Mouse (Mus musculus): ENCODE data around the gene Ulk3. TPM values are rescaled to one million over a fixed set of nuclear protein-coding genes. Genes with fewer than 3 reads are reported as not detected.

Ulk3 gene
- polyA plus RNA-seq, 1 experiment from 2014 or later = 8.1 TPM

GRCm38 (mm10) chr9:57552139-57552887, 36.9 kb upstream of the Ulk3 start, which contains the start of gene Mpi:
Gene Mpi, minus strand, starts transcription at chr9:57552763.
- no peak within 1 kb of the TSS for H3K27ac ChIP-seq (ENCODE audit: low read depth, low read length)

DNA sequence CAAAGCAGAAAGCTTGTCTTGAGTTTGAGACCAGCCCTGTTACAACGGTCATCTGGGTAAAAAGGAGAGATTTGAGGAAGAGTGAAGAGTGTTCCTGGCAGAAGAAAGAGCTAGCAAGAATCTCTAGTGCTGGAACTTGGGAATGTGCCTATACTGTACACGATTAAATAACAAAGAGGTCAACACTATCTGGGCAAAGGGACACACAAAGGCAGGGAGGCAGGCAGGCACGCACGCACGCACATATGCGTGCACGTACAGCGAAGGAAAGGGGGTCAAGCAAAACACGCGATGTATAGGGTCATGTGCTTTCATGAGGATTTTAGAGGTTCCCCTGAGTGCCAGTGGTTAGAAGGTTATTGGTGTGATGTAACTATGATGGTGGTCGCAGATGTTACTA, 36.1 kb upstream of the Ulk3 start:
- H3K9ac ChIP-seq (ENCODE audit: low read length) = no peak overlapping the region
- H3K36me3 ChIP-seq (ENCODE audit: control insufficient read depth, insufficient read depth, low read length) = peaks cover 13% of the 10 kb centered on the region
- 68% methylated on average over 11 of the region's 11 CpGs for WGBS
- H3K27ac ChIP-seq (ENCODE audit: low read depth, low read length) = no peak overlapping the region
- no peak overlapping the region for H3K4me3 ChIP-seq (ENCODE audit: low read depth, low read length)
- no peaks in the 10 kb centered on the region for H3K9me3 ChIP-seq (ENCODE audit: control insufficient read depth, low read length)
- peaks cover 3% of the 10 kb centered on the region; the same call in 1 of the 2 replicates for H3K4me1 ChIP-seq (ENCODE audit: control insufficient read depth, insufficient read depth, low read length)
- H3K27me3 ChIP-seq (ENCODE audit: control insufficient read depth, insufficient read depth, low read length) = no peaks in the 10 kb centered on the region
- H3K4me2 ChIP-seq = no peak overlapping the region
- no peak for ATAC-seq (ENCODE audit: low FRiP score)
- DNase-seq (ENCODE audit: low spot score, missing footprints) = no peak

More at GRCm38 (mm10) chr9:57552139-57552887, 36.9 kb upstream of the Ulk3 start, which contains the start of gene Mpi:
- DNase-seq (ENCODE audit: low spot score, missing footprints) (peak; percentile 98), ATAC-seq (ENCODE audit: low FRiP score) (peak; percentile 77)
- no peaks in the 10 kb centered on the region for H3K27me3 ChIP-seq (ENCODE audit: control insufficient read depth, insufficient read depth, low read length)
- WGBS = 3% methylated on average over 28 of the region's 28 CpGs
- H3K4me2 ChIP-seq = peak within 1 kb of the TSS; percentile 67
- no peaks in the 10 kb centered on the region for H3K9me3 ChIP-seq (ENCODE audit: control insufficient read depth, low read length)
- H3K4me1 ChIP-seq (ENCODE audit: control insufficient read depth, insufficient read depth, low read length) = peaks cover 3% of the 10 kb centered on the region; the same call in 1 of the 2 replicates
- H3K4me3 ChIP-seq (ENCODE audit: low read depth, low read length) = peak within 1 kb of the TSS; percentile 73
- H3K9ac ChIP-seq (ENCODE audit: low read length) = peak within 1 kb of the TSS; percentile 76
- peaks cover 13% of the 10 kb centered on the region for H3K36me3 ChIP-seq (ENCODE audit: control insufficient read depth, insufficient read depth, low read length)

DNA sequence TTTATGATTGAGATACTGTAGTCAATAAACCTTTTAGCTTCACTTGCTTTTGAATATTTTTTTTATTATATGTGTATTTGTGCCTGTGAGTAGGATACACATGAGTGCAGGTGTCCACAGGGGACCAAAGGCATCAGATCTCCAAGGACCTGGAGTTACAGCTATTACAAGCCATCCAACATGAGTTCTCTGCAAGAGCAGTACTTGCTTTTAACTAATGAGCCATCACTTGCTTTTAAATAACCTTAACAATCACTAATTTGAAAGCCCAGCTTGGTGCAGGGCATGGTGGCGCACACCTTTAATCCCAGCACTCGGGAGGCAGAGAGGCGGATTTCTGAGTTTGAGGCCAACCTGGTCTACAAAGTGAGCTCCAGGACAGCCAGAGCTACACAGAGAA, 34.5 kb upstream of the Ulk3 start:
- Histone ChIP-seq H3K27ac (ENCODE audit: low read depth, low read length) (no peak overlapping the region), H3K4me2 (no peak overlapping the region), H3K4me3 (ENCODE audit: low read depth, low read length) (no peak overlapping the region), H3K27me3 (ENCODE audit: control insufficient read depth, insufficient read depth, low read length) (no peaks in the 10 kb centered on the region), H3K4me1 (ENCODE audit: control insufficient read depth, insufficient read depth, low read length) (peaks cover 3% of the 10 kb centered on the region; the same call in 1 of the 2 replicates), H3K9me3 (ENCODE audit: control insufficient read depth, low read length) (no peaks in the 10 kb centered on the region), H3K36me3 (ENCODE audit: control insufficient read depth, insufficient read depth, low read length) (peaks cover 5% of the 10 kb centered on the region), H3K9ac (ENCODE audit: low read length) (no peak overlapping the region)
- ATAC-seq (ENCODE audit: low FRiP score) (no peak), DNase-seq (ENCODE audit: low spot score, missing footprints) (no peak)
- WGBS = 44% methylated on average over 3 of the region's 3 CpGs

DNA sequence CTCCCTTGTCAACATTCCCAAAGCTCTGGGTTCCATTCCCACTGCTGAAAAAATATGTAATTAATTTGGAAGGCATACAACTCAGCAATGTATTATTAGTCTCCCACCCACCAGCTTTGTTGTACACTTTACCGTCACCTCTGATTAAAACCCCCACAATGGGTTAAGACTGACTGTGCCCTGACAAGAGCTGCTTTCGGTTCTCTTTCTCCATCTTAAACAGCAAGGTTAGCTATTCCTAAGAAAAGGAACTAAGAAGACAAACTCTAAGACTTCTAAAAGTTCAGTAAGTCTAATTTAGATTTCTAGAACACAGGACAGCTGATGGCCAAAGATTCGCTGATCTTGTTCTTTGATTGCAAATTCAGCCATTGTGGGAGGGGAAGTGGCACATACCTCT, 32.0 kb upstream of the Ulk3 start:
- H3K4me3 ChIP-seq (ENCODE audit: low read depth, low read length) = no peak overlapping the region
- H3K27me3 ChIP-seq (ENCODE audit: control insufficient read depth, insufficient read depth, low read length) = no peaks in the 10 kb centered on the region
- H3K9ac ChIP-seq (ENCODE audit: low read length) = no peak overlapping the region
- no peak overlapping the region for H3K4me2 ChIP-seq
- no peaks in the 10 kb centered on the region for H3K9me3 ChIP-seq (ENCODE audit: control insufficient read depth, low read length)
- ATAC-seq (ENCODE audit: low FRiP score) = no peak
- H3K27ac ChIP-seq (ENCODE audit: low read depth, low read length) = no peak overlapping the region
- H3K4me1 ChIP-seq (ENCODE audit: control insufficient read depth, insufficient read depth, low read length) = peaks cover 8% of the 10 kb centered on the region
- WGBS = 68% methylated on average over 3 of the region's 3 CpGs
- no peaks in the 10 kb centered on the region for H3K36me3 ChIP-seq (ENCODE audit: control insufficient read depth, insufficient read depth, low read length)
- no peak for DNase-seq (ENCODE audit: low spot score, missing footprints)

DNA sequence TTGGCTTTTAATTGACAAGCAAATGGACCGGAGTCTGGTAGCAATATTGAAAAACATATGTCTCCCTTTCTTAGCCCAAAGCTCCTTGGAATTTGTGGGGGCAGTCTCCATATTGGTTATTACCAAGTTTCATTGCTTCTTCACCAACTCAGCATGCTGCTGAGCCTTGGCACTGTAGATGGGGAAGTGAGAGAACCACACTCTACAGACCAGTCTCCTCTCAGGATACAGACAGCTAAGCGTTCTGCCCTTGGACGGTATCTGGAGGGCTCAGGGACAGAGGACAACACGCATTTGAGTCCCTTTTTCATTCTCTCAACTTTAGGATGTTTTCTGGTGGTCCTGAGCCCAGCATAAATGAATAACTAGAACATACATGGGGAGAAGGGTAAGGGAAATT, 30.6 kb upstream of the Ulk3 start:
- Histone ChIP-seq H3K27ac (ENCODE audit: low read depth, low read length) (no peak overlapping the region), H3K4me1 (ENCODE audit: control insufficient read depth, insufficient read depth, low read length) (peaks cover 8% of the 10 kb centered on the region), H3K4me2 (no peak overlapping the region), H3K9me3 (ENCODE audit: control insufficient read depth, low read length) (no peaks in the 10 kb centered on the region), H3K36me3 (ENCODE audit: control insufficient read depth, insufficient read depth, low read length) (no peaks in the 10 kb centered on the region), H3K27me3 (ENCODE audit: control insufficient read depth, insufficient read depth, low read length) (no peaks in the 10 kb centered on the region), H3K4me3 (ENCODE audit: low read depth, low read length) (no peak overlapping the region), H3K9ac (ENCODE audit: low read length) (no peak overlapping the region)
- ATAC-seq (ENCODE audit: low FRiP score) (no peak), DNase-seq (ENCODE audit: low spot score, missing footprints) (no peak)
- WGBS = 81% methylated on average over 4 of the region's 4 CpGs

DNA sequence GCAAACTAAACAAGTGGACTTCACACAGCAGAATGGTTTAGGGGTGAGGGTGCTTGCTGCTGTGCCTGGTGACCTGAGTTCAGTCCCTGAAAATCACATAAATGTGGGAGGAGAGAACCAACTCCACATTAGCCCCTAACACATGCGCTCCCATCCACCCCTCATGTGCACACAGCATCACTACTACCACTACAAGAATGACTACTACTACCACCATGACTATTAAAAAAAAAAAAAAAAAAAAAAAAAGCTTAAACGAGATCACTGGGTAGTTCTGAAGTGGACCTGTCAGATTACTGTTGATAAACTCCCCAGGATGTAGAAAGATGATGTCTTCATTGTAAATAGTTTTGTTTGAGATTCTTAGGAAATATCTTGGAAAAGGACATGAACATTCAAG, 29.7 kb upstream of the Ulk3 start:
- no peak for ATAC-seq (ENCODE audit: low FRiP score)
- Histone ChIP-seq H3K27me3 (ENCODE audit: control insufficient read depth, insufficient read depth, low read length) (no peaks in the 10 kb centered on the region), H3K4me3 (ENCODE audit: low read depth, low read length) (no peak overlapping the region), H3K36me3 (ENCODE audit: control insufficient read depth, insufficient read depth, low read length) (no peaks in the 10 kb centered on the region), H3K4me1 (ENCODE audit: control insufficient read depth, insufficient read depth, low read length) (peaks cover 8% of the 10 kb centered on the region), H3K27ac (ENCODE audit: low read depth, low read length) (no peak overlapping the region), H3K4me2 (no peak overlapping the region), H3K9me3 (ENCODE audit: control insufficient read depth, low read length) (no peaks in the 10 kb centered on the region), H3K9ac (ENCODE audit: low read length) (no peak overlapping the region)
- WGBS = 79% methylated on average over 2 of the region's 2 CpGs
- no peak for DNase-seq (ENCODE audit: low spot score, missing footprints)

GRCm38 (mm10) chr9:57560263-57560662, 29.0 kb upstream of the Ulk3 start:
- H3K27ac ChIP-seq (ENCODE audit: low read depth, low read length) = peak overlapping the region; percentile 42; the same call in 1 of the 2 replicates
- ATAC-seq (ENCODE audit: low FRiP score) = no peak
- peaks cover 8% of the 10 kb centered on the region for H3K4me1 ChIP-seq (ENCODE audit: control insufficient read depth, insufficient read depth, low read length)
- no peak for DNase-seq (ENCODE audit: low spot score, missing footprints)
- H3K4me2 ChIP-seq = peak overlapping the region; percentile 81
- H3K27me3 ChIP-seq (ENCODE audit: control insufficient read depth, insufficient read depth, low read length) = no peaks in the 10 kb centered on the region
- peak overlapping the region; percentile 79 for H3K9ac ChIP-seq (ENCODE audit: low read length)
- no peaks in the 10 kb centered on the region for H3K9me3 ChIP-seq (ENCODE audit: control insufficient read depth, low read length)
- H3K36me3 ChIP-seq (ENCODE audit: control insufficient read depth, insufficient read depth, low read length) = no peaks in the 10 kb centered on the region
- 30% methylated on average over 7 of the region's 7 CpGs for WGBS
- peak overlapping the region; percentile 74 for H3K4me3 ChIP-seq (ENCODE audit: low read depth, low read length)

- Histone ChIP-seq H3K9ac (ENCODE audit: low read length) (peak within 1 kb of the TSS; percentile 79), H3K4me1 (ENCODE audit: control insufficient read depth, insufficient read depth, low read length) (peaks cover 8% of the 10 kb centered on the region), H3K4me2 (peak within 1 kb of the TSS; percentile 81), H3K36me3 (ENCODE audit: control insufficient read depth, insufficient read depth, low read length) (no peaks in the 10 kb centered on the region), H3K9me3 (ENCODE audit: control insufficient read depth, low read length) (no peaks in the 10 kb centered on the region), H3K27me3 (ENCODE audit: control insufficient read depth, insufficient read depth, low read length) (no peaks in the 10 kb centered on the region), H3K4me3 (ENCODE audit: low read depth, low read length) (peak within 1 kb of the TSS; percentile 74), H3K27ac (ENCODE audit: low read depth, low read length) (peak within 1 kb of the TSS; percentile 42; the same call in 1 of the 2 replicates)
- ATAC-seq (ENCODE audit: low FRiP score) (peak; percentile 100), DNase-seq (ENCODE audit: low spot score, missing footprints) (peak; percentile 99)
- 1% methylated on average over 37 of the region's 37 CpGs for WGBS
Observed at GRCm38 (mm10) chr9:57560861-57561710, 28.2 kb upstream of the Ulk3 start, which contains the start of gene Scamp2. Gene Scamp2, plus strand, starts transcription at chr9:57560943.

GRCm38 (mm10) chr9:57561711-57562099, 27.5 kb upstream of the Ulk3 start:
- peak overlapping the region; percentile 74 for H3K4me3 ChIP-seq (ENCODE audit: low read depth, low read length)
- H3K9ac ChIP-seq (ENCODE audit: low read length) = peak overlapping the region; percentile 79; the same call in 1 of the 2 replicates
- no peak for ATAC-seq (ENCODE audit: low FRiP score)
- no peak overlapping the region for H3K27ac ChIP-seq (ENCODE audit: low read depth, low read length)
- H3K36me3 ChIP-seq (ENCODE audit: control insufficient read depth, insufficient read depth, low read length) = no peaks in the 10 kb centered on the region
- H3K4me1 ChIP-seq (ENCODE audit: control insufficient read depth, insufficient read depth, low read length) = peaks cover 8% of the 10 kb centered on the region
- H3K4me2 ChIP-seq = peak overlapping the region; percentile 81
- H3K27me3 ChIP-seq (ENCODE audit: control insufficient read depth, insufficient read depth, low read length) = no peaks in the 10 kb centered on the region
- H3K9me3 ChIP-seq (ENCODE audit: control insufficient read depth, low read length) = no peaks in the 10 kb centered on the region
- DNase-seq (ENCODE audit: low spot score, missing footprints) = no peak
- 85% methylated on average over 13 of the region's 13 CpGs for WGBS
